Mouse (Mus musculus): Measurements from ENCODE around the gene Stk10.

Gene Stk10

DNA sequence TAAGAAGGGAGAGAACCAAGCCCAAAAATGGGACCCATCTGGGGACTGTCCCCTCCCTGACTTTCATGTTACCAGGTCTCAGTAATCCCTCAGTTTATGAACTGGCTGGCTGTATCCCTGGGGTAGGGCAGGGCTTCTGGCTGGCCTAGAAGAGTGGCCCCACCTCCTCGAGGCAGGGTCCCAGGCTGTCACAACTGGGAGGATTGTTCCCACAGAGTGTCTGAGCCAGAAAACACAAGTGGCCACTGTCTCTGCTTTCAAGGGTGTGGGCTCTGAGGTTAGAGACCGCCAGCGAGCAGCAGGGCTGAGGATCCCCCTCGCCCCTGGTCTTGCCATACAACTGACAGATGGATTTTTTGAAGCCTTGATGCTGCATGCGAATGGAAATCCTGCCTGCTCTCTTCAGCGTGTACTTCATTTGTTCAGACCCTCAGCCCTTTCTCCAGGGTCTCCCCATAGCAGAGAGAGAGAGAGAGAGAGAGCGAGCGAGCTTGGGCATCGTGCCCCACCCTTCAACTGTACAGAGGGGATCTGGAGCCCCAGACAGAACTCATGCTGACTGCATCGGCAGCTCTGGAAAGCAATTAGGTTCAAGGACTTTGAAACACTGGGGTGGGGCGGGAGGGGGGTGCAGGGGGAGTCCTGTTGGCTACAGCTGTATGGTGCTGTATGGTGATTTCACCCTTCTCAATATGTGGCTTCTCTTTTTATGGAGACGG, 18.6 kb downstream of the Stk10 start:
- no peak for DNase-seq

DNA sequence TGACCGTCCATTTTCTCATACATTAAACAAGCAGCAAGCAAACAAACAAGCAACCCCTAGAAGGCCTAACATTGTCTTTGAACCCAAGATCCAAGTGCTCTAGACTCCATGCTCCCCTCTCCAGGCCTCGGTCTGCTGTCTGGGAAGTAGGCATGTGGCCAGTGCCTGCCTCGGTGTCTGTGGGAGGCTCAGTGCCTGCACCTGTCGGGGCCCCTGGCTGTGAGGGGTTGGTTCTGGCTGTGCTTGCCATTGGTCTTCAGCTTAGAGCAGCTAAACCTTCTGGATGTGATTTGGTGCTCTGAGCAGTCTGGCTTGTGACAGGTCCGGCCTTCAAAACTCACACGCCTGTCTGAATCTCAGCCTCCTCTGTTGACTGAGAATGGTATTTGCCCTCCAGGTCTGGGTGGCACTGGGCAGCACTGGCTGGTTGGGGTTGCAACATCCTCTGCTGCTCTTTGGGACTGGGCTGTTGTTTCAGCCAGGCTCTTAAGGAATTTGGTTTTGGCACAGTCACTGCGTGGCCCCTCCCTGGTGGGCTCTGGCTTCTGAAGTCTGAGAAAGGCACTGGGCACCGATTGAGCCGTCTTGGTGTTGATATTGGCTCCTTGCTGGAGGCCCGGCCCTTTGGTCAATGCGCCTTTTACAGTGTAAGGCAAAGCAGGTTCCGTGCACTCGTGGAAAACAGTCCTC, 19.4 kb downstream of the Stk10 start:
- DNase-seq, result no peak

DNA sequence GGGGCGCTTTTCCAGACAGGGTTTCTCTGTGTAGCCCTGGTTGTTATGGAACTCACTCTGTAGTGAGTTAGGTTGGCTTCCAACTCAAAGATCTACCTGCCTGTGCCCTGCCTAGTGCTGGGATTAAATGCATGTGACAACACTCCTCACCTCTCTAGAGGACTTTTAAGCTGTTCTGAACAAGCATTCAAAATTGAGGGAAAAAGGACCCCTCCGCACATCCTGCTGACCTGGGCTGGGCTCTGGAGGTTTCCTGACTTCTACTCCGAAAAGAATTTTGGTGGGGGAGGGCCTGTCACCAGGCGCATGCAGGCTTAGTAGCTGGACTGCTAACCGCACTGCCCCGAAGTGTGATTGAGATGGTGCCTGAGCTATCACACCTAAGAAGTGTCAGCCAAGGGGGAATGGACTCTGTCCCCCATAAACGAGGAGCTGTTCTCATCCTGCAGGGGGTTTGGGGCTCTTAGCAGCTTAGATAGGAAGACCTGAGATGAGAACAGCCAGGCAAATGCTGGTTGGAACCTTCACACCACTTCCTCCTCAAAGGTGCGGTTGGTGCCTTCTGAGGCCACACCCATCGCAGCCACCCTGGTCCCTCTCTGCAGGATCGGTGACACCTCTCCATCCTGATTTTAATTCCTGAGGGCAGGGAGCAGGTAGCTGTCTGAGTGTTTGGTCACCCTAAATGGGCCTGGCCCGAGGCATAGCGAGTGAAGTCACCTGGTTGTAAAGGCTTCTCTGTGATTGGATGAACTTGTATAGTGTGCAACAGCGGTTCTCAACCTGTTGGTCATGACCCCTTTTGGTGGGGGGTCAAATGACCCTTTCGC, 20.4 kb downstream of the Stk10 start:
- DNase-seq, result no peak

GRCm38 (mm10) chr11:32554141-32555091, 21.3 kb downstream of the Stk10 start:
- DNase-seq, result no peak

DNA sequence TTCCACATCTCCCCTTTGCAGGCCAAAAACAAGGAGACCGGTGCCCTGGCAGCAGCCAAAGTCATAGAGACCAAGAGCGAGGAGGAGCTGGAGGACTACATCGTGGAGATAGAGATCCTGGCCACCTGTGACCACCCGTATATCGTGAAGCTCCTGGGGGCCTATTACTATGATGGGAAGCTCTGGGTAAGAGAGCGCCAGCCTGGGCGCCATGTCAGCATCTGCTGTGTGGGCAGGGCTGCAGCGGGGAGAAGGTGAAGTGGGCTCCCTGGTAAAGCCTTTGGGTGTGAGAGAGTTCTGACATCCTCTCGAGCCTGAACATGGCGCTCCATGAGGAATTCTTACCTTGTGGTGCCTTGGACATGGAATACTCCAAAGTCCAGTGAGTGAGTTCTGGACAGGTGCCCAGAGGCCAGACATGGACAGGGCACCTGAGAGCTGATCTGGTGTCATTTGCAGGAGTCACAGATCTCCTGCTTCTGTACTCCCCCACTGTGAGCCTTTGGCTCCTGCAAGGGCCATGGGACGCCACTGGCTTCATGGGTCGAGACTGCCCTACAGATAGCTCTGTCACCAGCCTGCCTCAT, 22.1 kb downstream of the Stk10 start:
- DNase-seq, result no peak

DNA sequence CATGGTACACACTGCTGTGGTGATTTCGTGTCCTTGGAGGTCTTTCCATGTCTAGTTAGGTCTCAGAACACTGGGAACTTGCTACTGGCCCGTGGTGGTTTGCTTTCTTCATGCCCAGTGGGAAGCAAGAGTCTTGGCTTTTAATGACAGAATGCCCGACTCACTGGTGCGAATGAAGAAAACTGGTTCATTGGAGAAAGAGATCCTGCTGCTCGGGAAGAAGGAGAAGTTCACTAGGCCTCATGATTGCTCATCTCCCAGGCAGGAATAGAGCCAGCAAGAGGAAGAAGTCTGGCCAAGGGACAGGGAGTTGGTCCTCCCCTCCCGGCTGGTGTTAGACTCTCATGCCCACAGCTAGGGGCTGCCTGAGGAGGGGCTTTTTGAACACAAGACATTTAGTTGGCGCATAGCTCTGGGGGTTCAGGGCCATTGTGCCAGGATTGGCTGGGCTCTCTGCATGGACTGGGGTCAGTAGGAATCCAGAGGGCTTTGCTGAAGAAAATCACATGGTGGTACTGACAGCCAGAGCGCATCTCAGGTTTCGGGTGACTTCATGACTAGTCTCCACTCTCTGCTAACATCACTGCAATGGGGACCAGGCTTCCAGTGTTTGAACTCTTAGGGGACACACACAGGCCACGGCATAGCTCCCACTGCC, 23.4 kb downstream of the Stk10 start:
- DNase-seq, result no peak

DNA sequence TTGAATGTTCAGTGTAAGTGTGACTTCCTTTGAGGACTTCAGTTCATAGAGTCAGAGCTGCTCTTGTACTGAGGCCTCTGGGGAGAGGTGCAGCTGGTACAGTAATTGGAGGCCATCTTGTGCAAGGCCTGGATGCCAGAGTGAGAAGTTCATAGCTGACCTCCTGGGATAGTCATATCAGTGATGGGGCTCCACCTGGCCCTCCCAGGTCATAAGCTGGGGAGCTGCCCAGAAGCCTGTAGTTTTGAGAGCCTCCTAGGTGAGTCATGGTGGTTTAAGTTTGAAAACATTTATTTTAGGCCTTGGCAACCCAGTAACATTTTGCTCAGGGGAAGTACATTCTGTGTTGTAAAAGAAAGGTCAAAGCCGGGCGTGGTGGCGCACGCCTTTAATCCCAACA, 24.9 kb downstream of the Stk10 start:
- DNase-seq, result no peak

DNA sequence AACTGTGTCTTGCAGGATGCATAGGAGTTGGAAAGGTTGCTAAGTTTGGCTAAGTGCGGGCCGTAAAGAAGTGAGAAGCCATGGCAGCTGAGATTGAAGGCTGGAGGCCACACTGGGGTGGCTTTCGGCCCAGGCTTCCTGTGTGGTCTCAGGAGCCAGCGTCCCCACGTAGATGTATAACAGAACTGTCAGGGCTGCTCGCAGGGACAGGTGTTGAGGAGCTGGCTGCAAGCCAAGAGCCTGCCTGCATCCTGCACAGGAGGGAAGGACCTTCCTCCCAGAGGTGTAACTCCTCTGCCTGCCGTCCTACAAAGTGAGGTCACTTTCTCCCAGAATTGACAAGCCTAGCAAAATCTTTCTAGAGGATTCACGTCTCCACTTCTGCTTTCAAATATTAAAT, 25.6 kb downstream of the Stk10 start:
- no peak for DNase-seq

GRCm38 (mm10) chr11:32560015-32560770, 27.1 kb downstream of the Stk10 start:
- no peak for DNase-seq

GRCm38 (mm10) chr11:32561465-32562355, 28.6 kb downstream of the Stk10 start:
- DNase-seq, result no peak

GRCm38 (mm10) chr11:32562706-32563105, 29.6 kb downstream of the Stk10 start:
- DNase-seq, result no peak

DNA sequence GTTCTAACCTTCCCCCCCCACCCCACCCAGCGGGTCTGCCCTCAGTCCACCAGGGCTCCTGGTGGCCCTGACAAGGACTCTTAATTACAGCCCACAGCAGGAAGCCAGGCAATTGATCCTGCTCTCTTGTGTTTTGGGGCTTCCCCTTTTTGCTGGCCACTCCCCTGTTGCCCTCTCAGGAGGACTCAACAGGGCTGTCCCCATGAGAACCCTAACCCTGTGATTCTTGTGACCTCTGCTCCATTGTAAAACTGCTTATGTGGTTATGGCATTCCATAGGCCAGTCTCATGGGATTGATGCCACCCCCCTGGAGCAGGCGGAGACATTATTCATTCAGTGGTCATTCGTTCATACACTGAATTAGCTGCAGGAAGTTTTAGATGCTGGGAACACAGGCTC, 30.6 kb downstream of the Stk10 start:
- no peak for DNase-seq

DNA sequence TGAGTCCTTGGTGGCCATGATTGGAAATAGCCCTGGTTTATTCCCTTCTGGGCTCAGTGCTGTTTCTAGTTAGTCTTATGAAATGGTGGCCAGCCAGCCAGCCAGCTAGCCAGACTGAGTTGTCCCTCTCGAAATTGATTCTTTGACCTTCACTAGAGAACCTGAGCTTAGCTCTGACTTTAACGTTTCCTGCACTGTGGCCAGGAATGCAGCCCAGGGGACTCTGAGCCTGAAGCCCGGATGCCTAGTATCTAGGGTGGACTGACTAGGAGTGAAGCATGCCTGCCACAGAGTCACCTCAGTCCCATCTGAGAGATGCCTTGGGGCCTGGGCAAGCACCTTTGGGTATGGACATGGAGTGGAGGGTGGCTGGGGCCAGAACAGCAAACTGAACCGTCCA, 31.5 kb downstream of the Stk10 start:
- DNase-seq, result no peak

GRCm38 (mm10) chr11:32565088-32565487, 32.0 kb downstream of the Stk10 start:
- no peak for DNase-seq

DNA sequence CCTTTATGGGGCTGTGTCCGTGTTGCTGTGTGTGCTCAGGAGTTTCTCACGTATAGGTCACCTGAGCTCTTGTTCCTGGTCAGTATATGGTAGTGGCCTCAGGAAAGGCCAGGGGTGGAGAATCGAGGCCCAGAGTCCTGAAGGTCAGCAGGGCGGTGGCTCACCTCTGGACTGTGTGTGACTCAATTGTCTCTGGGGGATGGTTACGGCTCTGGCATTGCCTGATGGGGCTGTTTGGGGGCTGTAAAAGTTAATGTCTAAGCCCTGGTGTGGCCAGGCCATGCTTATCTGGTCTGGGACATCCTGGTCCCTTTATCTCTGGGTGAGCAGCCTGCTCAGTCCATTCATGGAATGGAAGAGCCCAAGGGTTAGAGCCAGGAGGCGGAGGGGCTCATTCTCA, 33.1 kb downstream of the Stk10 start:
- DNase-seq, result no peak

- no peak for DNase-seq
These were observed 34.1 kb downstream of the Stk10 start for GRCm38 (mm10) chr11:32567000-32567855.

- DNase-seq, result no peak
These were observed 35.0 kb downstream of the Stk10 start for GRCm38 (mm10) chr11:32568060-32568459.

GRCm38 (mm10) chr11:32568637-32569293, 35.7 kb downstream of the Stk10 start:
- no peak for DNase-seq

Measured in right cerebral cortex, adult 18-20 months (tissue).